Mouse (Mus musculus) ovary, postnatal 10 days (tissue): Measurements from ENCODE around the gene Plcxd2.

Experiments used
- DNase-seq: peaks from one replicate; pipeline ENCODE4 v3.0.0; 2022; ENCODE audit warnings: low spot score

Plcxd2 gene

DNA sequence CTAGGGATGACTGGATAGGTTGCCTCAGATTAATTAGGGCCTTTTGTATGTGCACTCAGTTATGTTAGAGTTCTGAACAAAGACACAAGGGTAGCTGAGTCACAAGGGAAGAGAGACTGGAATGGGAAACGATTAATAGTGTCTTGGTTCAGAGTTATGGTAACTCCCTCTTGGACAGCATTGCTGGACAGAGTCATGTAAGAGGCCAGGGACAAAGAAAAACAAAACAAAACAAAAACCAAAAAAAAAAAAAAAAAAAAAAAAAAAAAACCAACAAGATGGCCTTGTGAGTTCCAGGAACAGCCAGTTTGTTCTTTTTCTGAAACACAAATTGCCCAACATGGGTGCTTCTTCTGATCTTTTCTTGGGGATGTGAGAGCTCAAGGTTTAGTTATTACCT, 23.8 kb downstream of the Plcxd2 start:
- DNase-seq: no peak

DNA sequence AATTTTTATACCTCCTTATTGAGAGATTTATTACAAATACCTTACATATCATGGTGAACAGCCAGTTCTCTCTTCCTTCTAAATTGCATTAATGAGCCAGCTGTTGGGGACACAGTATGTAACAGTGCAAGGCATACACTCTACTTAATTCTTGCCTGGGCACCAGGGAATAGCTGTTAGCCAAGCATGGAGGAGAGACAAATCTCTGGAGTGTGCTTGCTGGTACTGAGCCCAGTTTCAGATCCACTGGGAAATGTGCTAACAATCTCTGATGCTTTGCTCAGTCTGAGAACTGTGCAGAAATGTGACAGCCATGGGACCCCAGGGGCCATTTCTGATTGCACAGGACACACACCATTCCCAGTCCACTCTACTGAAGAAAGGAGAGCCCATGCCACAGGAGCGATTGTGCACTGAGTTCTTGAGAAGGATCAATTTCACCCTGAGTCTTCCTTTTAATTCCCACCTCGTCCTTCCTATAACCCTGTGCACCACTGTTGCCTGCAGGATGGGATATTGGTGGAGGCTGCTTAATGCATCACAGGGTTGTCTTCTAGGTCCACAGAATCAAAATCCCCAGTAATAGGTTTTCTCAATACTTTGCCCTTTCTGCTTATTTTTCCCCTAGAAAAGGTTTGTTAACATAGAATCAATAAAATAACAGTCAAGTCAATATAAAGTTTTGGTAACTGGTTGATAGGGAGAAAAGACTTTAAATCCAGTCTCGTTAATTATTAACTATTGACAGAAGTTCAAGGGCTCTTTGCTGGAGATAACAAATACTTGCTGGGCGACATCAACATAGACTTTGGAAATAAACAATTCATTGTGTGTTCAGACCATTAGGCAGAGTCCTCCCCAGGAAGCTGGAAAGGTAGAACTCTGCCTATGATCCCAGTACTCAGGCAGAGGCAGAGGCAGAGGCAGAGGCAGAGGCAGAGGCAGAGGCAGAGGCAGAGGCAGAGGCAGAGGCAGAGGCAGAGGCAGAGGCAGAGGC, 25.1 kb downstream of the Plcxd2 start:
- DNase-seq: no peak

DNA sequence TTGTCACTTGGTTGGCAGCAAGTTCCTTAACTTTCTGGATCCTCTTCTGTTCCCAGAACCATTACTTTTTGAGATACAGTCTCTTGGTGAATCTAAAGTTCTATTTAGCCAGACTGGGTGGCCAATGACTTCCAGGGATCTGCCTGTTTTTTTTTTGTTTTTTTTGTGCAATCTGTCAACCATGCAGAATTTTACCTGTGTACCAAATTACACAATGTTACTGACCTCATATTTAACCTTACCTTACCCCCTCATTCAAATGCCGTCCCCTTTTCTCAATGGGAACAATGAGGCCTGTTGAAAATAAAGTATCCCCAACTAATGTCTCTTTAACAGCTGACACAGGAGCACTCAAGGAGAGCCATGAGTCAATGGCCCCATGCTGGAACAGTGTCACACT, 33.8 kb downstream of the Plcxd2 start:
- DNase-seq: no peak

DNA sequence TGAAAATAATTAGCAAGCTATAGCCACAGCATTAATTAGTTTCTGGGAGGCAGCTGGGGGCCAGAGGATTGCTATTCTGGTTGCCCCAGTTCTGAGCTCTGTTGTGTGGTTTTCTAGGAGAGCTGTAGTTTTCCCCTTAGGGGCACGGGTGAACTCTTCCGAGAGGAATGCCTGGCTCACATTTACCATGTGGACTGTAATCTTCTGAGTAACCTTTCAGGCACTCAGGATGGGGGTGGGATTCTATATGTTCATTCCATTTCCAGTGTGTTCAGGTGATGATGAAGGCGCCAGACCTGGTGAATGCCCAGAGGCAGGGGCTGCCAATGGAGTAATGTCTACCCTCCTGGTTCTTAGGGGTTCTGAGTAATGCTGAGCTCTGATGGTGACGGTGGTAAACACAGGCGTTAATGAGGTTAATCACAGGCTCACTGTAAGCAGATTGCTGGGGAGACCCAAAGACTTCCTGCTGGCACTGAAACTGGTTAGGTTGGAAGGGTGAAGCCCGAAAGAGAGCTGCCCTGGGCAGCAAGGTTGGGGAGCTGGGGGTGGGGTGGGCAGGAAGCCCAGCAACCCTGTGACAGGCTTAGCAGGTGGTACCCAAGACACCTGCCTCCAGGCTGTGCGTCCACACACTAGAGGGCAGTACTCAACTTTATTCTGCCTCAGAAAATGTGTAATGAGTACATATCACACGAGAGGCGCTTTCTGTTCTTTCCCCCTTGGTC, 35.9 kb downstream of the Plcxd2 start:
- no peak for DNase-seq

DNA sequence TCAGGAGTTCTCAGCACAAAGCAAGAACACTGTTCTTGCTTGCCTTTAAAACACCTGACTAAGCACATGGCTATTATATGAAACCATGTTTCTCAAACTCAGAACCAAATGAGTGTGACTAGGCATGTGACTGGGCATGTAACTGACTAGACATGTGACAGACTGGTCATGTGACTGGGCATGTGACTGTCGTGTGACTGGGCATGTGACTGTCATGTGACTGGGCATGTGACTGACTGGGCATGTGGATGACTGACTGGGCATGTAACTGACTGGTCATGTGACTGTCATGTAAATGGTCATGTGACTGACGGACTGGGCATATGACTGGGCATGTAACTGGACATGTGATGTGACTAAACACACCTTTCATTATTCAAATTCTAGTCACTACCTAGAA, 39.8 kb downstream of the Plcxd2 start:
- DNase-seq: no peak

DNA sequence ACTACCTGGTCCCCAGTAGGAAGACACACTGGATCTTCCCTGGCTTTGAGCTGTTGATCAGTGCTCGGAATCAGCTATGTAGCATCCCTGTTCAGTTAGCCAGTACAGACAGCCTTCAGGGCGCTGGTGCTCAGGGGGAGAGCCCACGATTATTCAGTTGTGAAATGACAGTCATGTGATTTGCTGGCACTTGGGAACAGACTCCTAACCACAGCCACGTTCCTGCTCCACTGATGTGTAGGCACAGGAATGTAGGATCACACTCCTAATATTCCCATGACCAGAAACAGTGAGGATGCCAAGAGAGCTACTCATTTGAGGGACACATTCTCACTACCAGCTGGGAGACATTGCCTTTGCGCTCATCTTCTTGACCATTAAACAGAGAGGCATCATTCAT, 41.3 kb downstream of the Plcxd2 start:
- DNase-seq: no peak

DNA sequence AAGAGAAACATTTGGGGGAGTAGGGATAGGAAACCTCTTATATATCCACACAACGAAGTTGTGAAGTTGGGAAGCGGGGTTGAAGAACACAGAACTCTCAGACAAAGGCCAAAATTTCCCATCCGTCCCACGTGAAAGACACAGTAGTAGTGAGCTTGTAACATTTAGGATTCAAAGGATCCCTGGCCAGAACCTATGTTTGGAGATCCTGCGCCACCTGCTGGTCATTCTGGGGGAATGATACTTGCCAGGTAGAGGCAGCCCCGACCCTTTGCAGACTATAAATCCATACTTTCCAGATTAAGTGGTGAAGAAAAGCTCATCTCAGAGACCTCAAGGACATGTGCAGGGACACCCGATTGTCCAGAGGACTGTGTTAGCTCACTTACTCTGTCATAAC, 42.5 kb downstream of the Plcxd2 start:
- peak; percentile 49 for DNase-seq

DNA sequence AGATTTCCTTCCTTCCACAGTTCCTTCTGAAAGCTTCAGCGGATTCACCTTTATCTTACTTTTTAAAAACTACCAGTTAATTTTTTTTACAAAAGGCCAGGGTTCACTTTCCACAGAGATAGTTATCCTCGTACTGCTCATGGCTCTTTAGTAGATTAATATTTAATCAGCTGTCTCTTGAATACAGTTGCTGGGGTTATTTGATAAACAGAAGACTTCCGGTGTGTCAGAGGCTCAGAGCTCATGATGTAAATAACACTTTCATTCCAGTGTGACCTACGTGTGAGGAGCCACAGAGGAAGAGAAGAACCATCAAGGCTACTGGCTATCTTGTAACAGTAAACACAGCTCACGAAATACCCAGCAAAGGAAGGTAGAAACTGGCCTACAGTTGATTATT, 43.4 kb downstream of the Plcxd2 start:
- no peak for DNase-seq

DNA sequence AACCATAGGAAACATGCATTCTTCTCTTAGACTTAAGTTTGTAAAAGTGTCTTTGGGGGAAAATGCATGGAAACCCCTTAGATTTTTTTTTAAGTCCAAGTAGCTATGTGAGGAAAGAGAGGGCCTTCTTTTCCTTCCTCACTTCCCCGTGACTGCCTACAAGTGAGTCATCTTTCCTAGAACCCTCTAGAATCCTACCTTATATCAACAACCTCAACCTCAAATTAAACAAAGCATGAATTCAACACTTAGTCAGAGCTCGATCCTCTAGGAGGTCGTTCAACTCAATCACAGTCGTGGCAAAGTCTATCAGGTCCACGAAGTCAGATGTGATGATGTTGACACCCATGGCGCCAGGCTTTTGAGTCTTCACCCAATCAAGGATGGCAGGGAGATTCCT, 45.2 kb downstream of the Plcxd2 start:
- no peak for DNase-seq

DNA sequence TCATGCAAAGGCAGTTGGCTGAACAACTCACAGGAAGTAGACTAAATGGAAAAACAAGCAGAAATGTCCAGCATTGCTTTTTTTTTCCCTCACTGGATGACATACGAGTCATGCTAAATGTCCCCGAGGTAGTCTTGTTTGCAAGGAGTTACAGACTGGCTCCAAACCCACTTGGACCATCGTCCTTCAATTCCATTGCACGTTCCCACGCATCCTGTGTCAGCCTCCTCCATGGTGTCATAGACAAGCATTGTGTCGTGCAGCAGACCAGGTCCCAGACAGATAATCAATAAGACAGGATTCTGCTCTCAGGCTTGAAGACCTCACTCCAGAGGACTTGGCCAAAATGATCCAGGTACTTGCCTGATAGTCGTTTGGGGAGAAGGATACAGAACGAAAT, 46.2 kb downstream of the Plcxd2 start:
- DNase-seq: no peak

DNA sequence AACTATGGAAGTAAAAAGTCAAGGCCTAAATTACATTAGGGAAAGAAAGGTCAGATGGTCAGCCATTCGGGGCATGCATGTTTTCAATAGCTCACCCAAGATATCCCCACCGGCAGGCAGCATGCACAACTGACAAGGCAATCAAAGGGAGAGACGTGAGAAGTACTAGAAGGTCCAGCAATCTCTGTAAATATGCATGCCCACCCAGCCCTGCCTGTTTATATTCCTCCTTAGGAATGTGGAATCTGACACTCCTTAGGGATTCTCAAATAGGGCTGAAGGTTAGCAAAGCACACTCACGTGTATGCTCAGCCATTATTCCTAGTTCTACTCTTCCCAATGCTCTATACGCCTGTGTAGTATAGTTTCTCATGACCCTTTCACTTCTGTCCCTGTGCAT, 46.9 kb downstream of the Plcxd2 start:
- DNase-seq: no peak

DNA sequence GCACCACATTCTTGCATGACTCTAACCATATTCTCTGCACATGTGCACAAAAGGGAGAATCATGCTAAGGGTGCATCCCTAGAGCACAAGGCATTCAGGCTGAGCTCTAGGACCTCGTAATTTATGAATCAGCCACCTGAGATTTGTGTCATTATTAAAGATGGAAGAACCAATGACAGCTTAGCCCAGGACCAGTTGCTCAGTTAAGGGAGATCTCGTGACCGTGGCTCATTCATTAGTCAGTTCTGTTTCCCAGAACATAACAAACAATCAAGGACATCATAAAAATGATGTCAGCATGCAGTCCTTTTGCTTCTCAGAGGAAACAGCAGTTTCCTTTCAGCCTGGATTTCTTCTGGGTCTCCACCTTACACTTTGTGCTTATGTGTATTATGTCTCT, 49.0 kb downstream of the Plcxd2 start:
- DNase-seq: no peak

DNA sequence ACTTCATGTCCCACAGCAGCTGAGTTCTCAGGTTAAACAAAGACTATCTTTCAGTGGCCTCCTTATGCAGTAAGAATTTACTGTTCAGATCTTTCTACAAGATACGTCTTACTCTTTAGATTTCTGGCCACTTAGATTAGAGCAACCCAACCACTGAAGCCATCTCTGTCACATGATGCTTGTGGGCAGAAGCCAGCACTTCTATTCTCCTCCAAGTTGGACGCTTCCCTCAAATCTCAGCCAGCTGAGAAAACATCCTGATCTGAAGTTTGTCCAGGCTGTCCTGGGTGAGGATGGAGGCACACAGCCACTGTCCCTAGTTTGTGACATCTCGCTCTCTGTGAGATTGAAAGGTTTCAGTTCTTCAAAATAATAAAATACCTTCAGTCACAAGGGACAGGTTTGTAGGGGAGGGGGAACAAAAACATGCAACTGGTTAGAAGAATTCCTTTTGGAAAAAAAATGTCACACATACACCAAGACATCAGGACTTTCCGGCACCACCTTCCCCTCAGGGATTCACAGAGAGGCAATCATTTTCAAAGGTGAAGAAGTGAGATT, 53.5 kb downstream of the Plcxd2 start:
- DNase-seq: no peak

DNA sequence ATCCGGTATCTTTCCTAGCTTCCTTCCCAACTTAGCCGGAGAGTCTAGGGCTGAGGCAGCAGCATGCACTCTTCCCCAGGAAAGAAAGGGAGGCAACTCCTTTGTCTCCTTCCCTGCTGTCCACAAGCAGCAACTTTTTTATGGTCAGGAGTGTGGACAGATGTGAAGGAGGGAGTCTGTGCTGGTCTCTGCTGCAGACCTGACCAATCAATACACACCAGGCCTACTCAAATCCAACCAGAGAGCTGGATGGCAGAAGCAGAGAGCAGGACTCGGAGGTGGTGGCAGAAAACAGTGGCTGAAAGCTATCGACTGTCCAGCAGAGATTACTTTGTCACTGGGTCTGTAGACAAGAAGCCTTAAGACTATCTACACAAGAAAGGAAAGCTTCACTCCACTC, 56.6 kb downstream of the Plcxd2 start, which contains the start of gene Phldb2:
TSS of gene Phldb2 (minus strand) at position 205 of the 400 bp plus-strand sequence.
- DNase-seq: no peak

DNA sequence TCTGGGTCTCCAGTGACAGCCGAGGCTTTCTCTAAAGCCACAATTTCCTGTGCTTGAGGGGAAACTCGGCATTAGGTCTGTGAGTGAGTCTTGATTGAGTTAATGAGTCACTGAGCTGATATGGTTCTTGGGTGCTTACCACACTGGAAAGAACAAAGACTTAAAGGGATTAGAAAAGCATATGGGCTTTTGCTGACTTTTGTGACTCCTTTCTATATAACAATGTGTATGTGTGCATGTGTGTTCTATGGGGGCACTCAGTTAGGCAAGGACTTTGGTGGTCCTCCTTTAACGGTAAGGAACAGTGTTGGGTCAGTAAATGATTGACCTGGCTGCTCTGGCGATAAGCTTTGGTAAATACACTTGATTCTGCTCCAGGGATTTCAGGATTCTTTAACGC, 57.5 kb downstream of the Plcxd2 start:
- DNase-seq: no peak

DNA sequence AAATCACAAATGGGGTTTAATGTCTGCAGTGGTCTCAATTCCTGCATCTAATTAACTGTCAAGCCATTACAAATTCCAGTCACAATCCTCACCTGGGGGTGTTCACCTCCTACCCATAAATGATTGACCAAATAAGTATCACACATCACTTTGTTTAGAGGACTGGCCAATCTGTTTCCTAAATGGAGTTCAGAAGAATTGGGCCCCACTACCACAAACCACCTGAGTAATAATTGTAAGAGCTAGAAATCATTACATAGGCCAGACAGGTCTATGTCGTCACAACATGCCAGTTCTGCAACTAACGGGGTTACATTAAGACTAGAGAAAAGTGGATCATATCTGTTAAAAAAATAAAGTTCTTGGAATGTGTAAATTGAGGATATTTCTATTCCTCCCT, 58.0 kb downstream of the Plcxd2 start:
- no peak for DNase-seq

DNA sequence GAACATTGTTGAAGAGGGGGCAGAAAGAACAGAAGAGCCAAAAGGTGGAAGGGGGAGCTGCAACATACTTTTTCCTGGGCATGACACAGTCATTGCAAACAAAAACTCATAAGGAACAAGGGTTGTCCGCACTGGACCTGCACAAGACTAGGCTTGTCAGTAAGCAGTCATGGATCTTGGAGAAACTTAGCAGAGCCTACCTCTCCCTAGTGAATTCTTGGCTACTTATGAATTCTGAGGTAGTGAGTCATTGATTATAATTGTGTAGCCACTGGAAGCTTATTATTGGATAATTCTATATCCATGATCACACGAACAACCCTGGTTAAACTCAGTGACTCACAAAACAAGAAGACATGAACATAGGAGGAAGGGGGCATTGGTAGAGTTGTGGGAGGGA, 63.7 kb downstream of the Plcxd2 start:
- DNase-seq: no peak

DNA sequence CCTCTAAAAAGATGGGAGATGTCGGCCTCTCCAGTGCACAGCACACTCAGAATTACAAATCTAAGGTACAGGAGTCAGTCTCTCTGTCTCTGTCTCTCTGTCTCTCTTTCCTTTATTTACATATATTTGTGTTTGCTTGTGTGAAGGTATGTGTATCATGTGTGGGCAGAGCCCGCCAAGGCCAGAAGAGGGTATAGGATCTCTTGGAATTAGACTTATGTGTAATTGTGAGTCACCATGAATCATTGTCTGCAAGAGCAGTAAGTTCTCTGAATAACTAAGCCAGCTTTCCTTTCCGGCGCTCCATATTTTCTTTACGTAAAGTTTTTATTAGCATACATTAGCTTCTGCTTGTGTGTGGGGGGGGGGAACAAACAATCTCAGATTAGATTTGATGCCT, 64.4 kb downstream of the Plcxd2 start:
- DNase-seq: no peak

DNA sequence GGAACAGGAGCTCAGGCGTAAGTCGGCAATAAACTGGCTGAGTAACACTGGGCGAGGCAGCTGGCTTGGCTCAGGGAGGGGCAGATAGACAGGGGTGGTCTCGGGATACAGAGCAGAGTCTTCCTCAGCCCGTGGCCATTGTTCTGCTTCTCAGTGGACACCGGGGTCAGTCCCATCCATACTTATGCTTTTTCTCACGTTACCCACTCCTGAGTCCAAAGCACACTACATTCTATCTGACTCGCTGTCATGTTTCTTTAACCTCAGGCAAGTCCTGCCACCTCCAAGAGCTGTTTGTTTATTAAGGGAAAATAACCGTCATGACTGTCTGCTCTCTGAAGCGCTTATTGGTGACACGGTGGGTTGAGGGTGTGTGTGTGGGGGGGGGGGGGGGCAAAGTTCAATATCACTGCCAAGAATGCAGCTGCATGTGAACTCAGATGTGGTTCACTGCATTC, 64.8 kb downstream of the Plcxd2 start:
- DNase-seq: no peak

DNA sequence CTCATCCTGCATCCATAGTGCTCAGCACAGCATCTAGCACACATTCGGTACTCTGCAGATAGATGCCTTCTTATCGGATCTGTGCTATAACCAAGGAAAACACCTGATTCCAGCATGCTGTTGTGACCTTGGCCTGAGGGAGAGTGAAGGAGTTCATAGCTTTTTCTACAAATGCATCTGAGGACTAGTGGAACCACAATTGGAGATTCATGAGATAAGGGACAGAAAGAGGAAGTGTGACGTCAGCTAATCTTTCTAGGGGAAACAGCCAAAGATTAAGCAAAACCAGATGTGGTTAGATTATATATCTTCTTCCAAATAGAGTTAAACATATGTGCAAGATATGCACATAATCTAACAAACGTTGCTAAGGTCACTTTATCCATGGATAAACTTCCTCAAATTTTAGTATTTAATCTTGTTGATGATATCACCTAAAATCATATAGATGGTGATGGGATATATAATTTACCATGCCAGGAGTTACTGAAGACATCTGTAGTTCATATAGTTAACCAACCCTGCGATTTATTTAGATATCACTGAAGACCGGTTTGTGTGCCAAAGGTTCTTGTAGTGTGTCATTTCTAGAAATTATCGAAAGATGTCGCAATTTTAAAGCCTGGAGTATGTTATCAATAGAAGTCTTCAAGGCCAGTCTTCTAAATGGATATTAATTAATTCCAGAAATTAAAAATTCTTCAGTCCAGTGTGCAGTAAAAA, 67.7 kb downstream of the Plcxd2 start:
- no peak for DNase-seq

DNA sequence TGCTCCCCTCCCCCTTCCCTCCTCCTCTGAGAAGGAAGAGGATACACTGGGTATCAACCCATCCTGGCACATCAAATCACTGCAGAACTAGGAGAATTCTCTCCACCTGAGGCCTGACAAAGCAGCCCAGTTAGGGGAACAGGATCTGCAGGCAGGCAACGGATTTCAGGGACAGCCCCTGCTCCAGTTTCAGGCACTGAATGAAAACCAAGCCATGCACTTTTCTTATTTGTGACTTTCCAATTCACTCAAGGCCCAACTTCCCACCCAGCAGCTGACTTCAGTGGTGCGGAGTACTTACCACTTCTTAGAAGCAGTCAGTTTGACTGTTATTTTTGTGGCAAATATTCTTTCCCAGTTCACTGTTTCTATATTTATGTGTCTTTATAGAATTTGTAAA, 69.3 kb downstream of the Plcxd2 start:
- DNase-seq: no peak

DNA sequence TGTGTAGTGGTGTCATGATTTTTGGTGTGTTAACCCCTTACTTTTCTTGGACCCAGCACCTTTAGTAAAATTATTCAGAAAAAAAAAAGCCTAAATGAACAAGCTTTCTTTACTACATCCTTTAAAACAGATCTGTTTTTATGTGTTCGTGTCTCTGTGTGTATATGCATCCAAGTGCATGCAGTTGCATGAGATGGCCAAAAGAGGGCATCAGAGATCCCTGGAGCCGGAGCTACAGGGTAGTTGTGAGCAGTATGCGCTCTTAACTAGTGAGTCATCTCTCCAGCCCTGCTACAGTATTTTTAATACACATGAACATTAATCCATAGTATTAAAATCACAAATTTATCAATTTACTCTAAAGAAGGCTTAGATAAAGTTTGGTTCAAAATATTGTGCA, 70.6 kb downstream of the Plcxd2 start:
- no peak for DNase-seq
